Mouse (Mus musculus) lung, adult 18-20 months (tissue): ENCODE results near the gene Sem1.
"Not testable (repeated sequence)": the region's sequence is repeated elsewhere in the genome, so short reads cannot be mapped to it uniquely, and the experiment has no call there.

Experiments used
- DNase-seq, 2 experiments: peaks; one replicate each; pipeline ENCODE4 v3.0.0; 2022; ENCODE audit warnings: mixed read lengths in 2 of 2

Gene Sem1

DNA sequence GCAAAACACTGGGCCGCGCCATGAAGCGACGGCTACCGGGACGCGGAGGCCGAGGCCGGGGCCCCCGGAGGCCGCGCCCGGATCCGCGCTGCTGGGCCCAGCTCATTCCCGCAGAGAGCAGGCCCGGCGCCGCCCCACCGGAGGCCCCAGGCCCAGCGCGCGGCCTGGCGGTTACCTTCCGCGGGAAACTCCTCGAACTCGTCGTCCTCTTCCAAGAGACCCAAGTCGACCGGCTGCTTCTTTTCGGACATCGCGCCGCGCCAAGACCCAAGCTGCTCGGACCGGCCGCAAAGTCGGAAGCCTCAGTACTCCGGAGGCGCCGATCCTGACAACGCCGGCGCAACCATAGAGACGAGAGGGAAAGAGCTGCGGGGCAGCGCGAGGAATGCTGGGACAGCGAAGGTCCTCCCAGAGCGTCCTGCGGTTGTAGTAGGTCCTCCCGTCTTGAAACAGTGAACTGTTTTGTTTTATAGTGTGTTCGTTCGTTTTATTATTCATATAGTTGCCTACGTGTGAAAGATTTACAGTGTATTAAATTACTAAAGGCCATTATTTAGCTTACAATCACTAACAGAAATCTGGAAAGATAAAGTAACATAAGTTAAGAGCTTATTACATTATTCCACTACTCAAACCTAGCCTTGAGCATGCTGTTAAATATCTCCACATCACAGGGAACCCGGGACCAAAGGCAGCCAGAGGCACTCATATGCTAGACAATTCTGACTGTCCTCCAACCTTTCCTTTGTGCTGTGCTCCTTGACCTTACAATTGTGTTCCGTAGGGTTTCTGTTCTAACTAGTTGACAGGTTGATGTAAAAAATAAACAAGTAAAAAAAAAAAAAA is at the start of gene Sem1:
Sem1 (minus strand) TSS at position 360 of the 846 bp plus-strand sequence.
- peak; percentile 90 to 92 for DNase-seq

DNA sequence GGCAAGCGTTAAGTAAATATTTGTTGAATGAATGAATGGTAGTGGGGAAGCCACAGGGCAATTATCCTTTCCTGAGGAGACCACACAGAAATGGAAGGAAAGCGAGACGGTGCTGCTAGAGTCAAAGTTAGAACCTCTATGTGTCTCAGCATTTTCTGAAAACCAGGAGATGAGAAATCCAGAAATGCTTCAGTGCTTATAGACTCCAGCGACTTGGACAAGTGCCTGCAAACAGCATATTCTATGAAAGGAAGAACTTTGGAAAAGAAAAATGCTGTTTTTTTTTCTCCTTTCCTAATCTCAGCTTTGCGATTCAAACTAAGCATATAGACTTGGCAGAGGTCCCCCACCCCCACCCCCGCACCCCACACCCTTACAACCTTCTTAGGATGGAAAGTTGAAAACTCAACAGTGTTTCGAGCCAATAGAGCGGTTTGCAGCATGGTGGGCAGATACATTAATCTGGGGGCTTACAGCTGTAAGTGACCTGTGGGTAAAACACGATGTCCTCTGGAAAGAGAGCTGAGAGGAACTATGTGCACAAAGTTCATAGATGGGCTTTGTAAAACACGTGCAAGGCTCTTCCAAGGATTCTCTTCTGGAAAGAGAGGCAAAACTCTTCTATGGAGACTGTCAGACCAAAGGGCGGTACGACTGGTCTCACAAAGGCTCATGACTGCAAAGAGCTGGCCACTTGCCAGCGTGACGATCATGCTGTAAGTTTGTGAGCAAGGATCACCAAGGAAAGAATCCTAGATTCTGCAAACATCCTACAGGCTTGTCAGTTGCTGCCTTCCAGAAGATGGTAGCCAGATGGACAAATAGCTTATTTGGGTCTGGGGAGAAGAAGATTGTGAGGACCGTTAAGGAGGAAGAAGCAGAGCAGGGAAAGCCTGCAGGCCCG is 44.6 kb upstream of the Sem1 start:
- peak in 1 of 2 experiments; percentile 11 for DNase-seq

DNA sequence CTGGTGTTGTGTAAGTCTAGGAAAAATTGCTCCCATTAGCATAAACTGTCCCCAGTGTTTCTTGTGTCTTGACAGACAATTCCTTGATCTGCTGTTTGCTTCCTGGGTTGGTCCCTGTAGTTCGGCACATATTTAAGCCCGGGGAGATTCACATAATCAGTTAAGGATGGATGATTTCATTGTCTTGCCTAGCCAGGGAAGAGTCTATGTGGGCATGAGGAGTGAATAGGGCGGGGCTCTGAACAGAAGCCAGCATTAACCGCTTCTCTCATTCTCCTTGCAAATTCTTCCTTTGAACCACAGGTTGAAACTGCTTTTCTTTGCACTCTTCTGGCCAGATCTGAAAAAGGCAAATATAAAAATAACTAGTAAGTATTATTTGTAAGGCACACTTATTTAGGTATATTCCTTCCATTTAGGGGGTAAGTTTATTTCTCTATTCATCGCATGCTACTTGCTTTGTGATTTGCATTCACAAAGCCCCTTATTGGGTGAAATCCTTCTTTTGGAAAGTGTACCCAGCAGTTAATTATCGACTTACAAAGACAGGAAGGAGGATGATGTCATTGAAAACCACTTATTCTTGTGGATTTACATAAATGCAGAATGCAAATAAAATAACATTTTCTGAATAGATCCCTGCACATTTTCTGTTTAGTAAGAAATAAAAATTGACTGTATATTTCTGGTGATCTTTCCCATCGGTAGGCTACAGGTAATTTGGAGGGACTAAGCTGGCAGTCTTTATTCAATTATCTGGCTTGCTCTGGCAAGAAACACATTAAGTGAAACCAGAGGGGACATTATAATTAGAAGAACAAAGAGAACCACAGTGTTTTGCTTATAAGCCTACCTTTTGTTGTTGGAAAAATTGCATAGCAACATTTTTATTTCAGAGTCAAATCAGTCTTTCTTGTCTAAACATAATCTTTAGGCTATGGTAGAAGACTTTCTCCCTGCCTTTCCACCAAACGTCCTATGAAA is 25.4 kb upstream of the Sem1 start:
- no peak for DNase-seq

DNA sequence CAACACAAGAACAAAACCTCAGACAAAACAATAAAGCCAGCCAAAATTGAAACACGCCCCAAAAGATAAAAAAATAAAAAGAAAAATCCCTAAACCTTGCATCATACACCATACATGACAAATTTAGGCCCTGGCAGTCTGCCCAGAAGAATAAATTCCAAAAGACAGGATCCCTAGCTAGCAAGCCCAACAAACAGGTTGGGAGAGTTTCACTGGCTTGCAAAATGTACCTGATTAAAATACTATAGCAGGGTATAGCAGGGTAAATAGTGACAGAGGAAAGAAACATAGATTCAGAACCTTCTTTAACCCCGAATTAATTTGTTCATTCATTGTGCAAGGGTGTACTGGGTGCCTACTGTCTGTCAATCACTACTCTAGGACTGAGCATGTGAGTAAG is 7.8 kb upstream of the Sem1 start:
- peak in 1 of 2 experiments; percentile 9 for DNase-seq

DNA sequence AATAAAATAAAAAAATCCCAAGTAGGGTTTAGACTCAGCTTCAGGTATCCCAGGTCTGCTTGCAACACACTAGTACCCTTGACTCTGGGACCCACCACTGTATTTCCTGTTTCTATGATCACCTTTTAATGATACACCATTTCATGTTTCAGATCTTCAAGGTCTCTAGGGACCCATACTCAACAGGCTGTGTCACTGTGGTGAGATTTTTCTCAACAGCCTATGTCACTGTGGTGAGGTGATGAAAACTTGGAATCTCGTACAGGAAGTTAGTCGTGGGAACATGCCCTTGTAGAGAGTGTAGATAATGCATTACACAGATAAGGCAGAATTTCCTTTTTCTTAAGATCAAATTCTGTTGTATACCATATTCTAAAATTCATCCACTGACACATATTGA is 3.4 kb upstream of the Sem1 start:
- no peak for DNase-seq

DNA sequence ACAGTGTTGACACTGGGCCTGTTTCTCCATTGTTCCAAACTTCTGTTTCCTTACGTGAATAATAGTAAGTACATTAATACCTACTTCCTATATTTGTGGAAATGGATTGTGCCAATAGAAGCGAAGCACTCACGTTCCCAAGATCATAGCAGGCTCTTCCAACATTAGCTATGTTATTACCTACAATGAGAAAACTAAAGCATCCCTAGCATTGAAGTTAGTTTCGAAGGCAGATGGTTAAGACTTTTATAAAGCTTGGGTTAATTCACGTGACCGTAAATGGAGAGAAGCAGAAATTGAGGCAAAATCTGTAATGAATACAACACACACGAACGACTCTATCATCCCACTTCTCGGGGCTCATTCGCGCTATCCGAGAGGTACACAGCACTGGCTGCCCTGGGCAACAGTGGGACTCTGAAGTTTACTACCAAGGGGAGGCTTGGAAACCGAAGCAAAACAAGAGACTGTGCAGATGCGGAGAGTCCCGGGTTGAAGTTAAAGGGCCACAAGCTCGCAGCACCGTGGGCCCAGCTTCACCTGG is 650 bp downstream of the Sem1 start:
- DNase-seq = peak in 1 of 2 experiments; percentile 10

DNA sequence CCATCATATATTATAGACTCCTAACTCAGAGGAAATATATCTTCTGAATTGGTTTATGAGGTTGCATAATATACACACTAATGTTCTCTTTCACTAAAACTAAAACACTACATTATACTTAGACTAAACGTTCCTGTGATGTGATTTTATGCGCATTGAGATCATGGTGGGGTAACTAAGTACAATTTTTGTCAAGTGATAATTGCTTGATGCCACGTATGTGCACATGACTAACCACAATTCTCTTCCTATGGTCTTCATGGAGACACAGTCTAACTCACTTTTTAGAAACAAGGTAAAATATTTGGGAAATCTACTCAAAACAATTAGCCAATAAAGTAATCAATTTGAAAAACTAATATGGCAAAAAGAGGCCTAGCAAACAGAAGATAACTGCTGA is 1.2 kb downstream of the Sem1 start:
- DNase-seq = no peak

DNA sequence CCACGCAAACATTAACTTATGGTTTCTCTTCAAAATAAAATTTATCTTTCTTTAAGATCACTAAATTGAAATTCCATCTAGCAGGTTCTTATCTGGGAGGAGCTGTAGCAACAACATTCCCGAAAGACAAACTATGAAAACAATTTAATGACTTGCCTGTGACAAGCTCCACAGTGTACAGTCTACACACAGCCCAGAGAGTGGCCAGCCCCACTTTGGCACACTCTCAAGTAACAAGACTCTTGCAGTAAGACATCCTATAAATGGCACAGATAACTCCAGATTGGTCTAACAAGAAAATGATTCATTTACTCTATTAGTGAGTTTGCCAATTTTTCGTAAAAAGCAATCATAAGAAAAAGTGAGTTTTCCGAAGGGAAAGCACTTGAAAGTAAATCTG is 2.7 kb downstream of the Sem1 start:
- DNase-seq = peak; percentile 18 to 47

DNA sequence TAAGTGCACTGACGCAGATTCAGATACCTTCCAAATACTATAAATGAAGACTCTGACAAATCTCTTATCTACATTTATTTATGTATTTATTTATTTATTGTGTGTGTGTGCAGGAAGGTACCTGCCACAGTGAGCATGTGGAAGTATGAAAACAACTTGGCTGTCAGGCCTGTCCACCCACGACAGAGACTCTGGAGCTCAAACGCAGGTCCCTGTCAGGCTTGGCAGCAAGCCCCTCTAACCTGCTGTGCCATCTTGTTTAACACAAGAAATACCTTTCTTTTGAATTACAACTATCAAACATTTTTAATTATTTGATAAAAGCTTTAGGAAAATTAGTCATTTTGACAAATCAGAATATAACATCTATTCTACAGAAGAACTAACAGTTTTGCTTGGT is 10.0 kb downstream of the Sem1 start:
- no peak for DNase-seq

DNA sequence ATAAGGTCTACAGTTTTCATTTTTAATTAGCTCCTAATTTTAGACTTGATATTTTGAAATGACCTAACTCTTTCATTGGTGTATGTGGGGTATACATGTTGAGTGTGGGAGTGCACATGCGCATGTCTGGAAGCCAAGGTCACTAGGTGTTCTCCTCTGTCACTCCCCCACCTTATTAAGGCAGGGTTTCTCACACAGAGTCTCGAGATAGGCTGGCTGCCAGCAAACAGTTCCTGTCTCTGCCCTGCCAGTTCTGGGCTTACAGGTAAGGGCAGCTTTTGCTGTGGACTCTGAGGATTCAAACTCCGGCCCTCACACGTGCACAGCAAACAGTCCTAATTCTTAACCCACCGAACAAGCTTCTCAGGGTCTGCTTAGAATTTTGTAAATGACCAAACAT is 14.8 kb downstream of the Sem1 start:
- peak; percentile 31 to 48 for DNase-seq

DNA sequence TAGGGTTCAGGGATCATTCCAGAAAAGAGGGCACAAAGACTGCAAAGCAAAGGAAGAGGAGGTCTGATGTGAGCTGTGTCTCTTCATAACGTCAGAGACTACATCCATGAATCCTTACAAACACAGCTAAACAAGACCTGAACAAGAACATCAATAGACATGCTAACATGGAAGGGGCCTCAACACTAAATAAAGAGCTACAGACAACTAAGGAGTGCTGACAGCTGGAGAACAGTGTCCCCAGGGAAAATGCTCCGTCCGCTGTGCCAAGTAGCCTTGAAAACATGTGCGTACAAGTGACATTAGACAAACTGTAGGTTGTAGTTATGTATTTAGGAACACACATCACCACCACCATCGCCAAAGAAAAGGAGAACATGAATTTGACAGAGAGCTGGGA is 15.7 kb downstream of the Sem1 start:
- no peak for DNase-seq

DNA sequence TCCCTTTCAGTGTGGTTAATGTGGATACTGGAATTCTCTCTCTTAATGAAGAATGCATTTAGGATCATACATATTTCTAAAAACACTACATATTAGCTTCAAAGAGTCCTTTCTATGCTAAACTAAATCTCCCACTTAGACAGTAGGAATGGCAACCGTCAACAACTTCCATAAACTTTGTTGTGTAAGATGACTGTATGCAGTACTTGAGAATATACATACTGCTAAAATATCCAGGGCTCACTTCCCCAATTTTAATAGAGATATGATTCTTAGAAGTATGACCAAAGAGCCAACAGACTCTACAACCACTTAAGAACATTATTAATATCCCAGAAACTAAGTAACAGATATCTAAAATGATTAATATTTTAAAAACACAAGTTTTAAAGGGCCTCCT is 20.8 kb downstream of the Sem1 start:
- no peak for DNase-seq

DNA sequence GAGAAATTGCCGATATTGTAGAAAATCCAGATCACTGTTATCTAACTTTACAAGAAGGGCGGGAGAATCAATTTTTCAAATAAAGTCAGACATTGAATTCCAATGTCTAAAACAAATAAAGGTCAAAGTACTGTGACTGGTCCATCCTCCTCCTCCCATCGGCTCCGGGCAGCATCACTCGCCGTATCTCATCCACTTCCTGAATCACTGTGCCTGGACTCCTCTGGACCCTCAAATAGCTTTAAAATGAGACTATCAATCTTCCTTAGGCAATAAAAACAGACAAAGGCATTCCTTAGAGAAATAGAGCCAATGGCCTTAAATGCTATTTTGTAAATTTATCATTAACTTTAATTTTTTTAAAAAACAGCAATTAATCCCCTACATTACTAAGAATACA is 26.5 kb downstream of the Sem1 start:
- no peak for DNase-seq

DNA sequence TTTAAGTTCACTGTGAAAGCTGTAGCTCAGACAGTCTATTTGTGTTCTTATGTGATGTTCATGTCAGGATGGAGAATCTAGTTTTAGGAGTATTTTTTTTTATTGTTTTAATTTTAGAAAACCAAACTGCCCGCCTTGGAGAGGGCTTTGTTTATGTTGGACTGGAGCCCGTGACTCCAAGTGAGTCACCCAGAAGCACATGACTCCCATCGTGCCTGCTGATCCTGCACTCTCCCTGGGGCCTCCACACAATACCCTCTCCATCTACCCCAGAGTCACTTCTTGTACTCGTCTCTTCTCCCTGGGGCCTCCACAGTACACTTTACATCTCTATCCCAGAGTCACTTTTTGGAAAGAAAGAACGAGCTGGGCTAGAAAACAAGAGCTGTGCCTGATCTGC is 30.5 kb downstream of the Sem1 start:
- peak; percentile 14 to 30 for DNase-seq

DNA sequence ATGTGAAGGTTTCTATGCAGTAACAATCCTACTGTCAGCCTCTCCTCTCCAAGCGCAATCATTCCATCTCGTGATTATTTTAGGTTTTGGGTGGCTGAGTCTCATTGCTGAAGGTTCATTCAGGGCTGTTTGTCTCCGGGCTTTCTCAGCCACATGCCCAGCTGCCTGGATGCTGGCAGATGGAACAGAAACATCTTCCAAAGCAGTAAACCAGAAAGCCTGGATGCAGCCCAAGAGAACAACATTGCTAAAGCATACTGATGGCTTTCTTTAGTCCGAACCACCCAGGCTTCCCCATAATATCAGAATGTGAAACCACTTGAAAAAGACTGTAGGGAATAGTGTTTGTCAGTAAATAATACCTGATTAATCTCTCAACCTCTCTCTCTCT is 34.2 kb downstream of the Sem1 start:
- DNase-seq = no peak

DNA sequence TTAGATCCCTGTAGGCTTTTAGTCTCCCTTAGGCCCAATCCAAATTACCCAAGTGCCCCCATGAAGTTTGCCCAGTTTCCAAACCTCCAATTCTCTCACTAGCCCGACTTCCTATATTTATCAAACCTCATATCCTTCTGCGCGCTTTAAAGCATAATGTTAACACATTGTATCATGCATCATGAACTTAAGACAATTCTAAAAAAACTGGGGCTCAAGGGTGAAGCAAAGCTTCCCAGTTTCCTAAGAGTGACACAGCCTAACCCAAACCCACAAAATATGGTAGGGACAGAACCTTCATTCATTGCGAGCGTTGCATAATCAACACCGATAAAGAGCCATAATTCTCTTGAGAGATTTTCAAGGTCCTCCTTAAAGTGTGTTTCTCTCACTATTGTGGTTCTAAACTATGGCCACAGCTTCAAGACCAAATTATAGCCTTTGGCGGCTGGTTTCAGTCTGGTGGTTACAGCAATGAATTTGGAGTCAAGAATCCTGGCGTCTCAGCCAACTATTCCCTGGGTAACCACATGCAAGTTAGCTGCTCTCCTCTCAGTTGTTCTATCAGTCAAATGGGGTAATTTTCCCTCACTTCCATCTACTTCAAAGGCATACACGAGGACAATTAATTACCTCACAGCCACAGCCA is 34.7 kb downstream of the Sem1 start:
- DNase-seq = no peak

DNA sequence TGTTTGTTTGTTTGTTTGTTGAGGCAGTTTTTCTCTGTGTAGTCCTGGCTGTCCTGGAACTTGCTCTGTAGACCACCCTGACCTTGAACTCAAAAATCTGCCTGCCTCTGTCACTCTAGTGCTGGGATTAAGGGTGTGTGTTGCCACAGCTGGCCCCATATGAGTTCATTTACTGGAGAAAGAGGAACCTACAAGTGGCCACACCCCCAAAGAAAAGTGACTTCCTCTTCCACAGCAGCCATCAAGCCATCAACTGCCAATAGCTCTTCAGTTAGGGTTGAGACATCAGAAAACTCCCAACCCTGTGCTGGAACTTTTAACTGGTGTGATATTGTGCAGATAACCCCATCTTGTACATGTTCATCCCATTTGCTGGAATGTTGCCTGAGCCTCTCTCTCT is 36.3 kb downstream of the Sem1 start:
- DNase-seq = no peak

DNA sequence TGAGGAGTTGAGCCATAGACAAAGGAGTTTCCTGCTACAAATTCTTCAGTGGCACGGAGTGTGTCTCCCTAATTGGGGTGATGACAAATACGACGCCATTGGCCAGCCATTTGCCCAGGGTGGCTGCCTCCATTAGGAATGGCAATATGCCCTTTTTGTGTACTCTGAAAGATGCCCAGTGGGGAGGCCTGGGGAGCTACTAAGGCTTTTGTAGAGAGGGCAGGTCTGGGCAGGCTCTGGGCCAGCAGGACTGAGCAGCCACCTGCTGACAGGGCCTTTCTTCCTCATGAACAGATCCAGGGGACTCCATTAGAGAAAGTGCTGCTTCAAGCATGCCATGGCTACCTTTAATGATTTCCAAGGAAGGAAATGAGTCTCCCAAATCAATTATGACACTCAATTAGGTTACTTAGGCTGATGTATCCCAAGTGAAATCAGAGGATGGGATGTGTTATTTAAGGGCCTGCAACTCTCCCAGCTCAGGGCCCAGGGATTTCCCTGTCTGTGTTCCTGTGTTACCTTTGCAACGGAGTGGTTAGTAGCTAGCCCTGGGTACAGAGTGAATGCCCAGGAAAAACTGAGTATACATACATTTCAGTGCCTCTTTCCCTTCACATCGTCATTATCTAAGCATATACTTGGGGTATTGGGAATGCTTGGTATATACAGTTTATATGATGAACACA is 41.5 kb downstream of the Sem1 start:
- no peak for DNase-seq

DNA sequence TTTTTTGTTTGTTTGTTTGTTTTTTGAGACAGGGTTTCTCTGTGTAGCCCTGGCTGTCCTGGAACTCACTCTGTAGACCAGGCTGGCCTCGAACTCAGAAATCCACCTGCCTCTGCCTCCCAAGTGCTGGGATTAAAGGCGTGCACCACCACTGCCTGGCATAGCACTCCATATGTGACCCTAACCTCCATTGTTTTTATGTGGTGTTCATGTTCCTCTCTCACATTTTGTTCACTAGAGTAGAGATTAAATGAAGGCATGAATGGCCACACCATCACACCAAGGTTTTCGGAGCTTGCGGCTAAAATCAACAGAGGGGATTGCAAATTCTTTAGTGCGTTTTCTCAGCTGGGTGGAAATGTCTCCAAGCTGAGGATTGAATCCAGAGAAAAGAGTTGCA is 42.1 kb downstream of the Sem1 start:
- DNase-seq = not testable (repeated sequence)
